Mouse (Mus musculus): ENCODE measurements around the gene Srek1ip1.

The Srek1ip1 gene

DNA sequence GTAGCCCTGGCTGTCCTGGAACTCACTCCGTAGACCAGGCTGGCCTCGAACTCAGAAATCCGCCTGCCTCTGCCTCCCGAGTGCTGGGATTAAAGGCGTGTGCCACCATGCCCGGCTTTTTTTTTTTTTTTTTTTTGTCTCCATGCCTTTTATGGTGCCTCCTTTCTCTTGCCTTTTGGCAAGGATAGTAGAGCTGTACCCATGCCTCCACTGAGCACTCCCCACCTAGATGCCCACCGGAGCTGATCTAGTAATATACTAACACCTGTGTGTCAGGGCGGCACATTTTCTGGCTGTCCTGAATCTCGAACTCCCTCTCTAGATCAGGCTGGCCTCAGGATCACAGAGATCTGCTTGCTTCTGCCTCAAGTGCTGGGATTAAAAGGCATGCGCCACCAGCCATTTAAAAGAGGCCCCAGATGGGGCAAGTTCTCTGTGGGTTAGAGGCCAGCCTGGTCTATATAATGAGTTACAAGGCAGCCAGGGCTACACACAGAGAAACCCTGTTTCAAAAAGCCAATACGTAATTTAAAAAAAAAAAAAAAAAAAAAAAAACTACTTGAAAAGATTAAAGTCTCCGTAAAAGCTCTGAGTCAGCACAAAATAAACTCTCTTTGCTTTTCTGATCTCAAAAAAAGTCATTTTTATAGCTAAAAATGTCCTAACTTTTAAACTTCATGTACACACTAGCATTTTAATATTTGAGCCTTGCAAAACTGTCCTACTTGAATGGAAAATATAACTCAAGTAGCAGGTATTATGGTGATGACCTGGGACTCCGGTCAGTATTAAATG is 51.2 kb downstream of the Srek1ip1 start:
- no peak for DNase-seq (ENCODE audit: low read depth, low spot score)

DNA sequence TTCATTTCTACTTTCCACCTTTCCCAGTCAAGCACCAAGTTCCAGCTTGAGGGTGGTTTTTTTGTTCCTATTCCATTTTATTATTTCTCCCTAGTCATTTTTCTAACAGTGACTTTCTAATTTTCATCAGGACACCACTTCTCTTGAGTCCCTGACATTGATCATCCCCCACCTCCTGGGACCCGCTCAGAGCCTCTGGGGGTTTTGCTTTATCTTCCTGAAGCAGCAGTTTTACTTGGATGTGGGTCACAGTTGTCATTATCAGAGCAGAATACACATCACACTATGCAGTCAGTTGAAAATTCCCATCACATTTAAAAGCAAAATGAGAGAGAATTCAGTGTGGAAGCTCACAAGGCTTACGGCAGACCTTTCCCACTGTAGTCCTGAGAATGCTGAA is 61.4 kb downstream of the Srek1ip1 start:
- DNase-seq (ENCODE audit: low read depth, low spot score): no peak

DNA sequence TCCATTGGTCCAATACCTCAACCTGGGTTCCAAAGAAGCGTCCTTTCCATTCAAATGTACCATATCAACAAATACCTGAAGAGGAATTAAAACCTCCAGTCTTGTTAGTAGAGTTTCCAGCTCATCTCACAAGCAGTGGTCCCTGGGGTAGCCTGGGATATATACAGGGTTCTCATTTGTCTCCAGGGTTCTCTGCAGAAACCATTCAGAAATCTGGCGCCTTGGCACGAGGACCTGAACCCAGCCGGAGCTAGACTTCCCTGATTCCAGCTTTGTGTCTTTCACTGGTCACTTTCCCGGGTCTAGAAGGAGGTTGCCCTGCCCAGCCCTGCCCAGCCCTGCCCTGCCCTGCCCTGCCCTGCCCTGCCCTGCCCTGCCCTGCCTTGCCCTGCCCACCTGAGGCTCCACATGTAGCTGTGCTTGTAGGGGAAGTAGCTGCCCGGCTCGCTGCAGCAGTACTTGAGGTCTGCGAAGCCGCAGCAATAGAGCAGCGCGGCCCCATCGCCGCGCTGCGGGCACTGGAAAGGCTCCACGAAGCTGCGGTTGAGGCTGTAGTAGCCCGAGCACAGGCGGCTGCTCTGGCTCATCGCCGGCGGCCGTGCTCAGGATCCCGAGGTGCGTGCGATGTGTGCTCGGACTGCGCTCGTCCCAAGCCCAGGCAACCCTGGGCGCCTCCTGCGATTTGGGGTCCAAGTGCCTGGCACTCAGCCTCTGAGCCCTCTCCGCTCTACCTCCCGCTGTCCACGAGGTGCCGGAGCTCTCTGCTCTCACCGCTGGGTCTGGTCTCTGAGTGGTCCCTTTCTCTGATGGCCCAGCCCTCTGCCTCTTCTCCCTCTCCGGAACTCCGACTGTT is 71.1 kb downstream of the Srek1ip1 start, which contains the start of gene Shisal2b:
Gene Shisal2b, minus strand, starts transcription at position 767 of the 853 bp plus-strand sequence.
- DNase-seq (ENCODE audit: low read depth, low spot score): no peak

DNA sequence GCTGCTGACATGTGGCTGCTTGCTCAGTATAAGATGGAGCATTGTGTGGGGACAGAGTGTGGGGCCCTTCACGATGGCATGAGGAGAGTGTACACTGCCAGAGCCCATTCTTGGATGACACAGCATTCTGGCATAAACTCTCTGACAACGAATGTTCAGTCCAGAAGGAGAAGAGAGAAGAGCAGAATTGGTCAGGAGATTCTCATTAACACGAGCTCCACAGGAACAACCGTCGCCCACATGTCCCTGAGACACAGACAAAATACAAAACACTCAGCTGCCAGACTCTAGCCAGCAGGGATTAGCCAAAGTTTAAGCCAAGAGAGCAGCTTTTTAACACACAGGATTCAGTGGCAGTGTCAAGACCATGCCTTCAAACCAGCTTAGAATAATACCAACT is 74.4 kb downstream of the Srek1ip1 start:
- no peak for DNase-seq (ENCODE audit: low read depth, low spot score)

DNA sequence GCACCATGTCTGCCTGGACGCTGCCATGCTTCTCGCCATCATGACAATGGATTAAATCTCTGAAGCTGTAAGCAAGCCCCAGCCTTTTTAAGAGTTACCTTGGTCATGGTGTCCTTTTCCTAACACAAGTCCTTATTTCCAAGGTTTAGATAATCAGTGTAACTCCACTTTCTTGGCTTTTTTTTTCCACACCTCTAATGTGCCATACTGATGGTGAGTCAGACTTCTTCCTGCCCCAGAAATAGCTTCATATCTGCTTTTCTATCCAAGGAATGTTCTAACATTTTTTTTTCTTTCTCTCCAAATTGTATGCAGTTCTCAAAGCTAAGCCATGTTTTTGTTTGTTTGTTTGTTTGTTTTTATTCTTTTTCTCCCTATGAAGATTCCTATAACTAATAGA is 77.6 kb downstream of the Srek1ip1 start:
- DNase-seq (ENCODE audit: low read depth, low spot score): no peak

DNA sequence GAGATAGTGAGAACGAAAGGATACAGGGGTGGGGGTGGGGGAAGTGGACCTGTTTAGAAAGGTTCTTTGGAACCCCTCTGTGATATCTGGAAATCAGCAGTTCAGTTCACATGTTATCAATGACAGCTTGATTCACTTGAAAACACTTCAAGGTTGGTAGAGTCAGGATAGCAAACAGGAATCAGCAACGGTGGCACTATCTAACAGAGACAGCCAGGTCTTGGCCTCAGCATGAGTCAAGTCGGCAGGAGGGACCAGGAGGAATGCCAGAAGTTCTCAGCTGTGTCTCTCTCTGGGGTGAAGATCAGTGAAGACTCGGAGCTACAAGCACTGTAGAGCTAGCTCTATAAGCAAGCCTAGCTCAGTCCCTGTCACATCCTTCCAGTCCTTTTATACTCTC is 86.2 kb downstream of the Srek1ip1 start:
- no peak for DNase-seq (ENCODE audit: low read depth, low spot score)

DNA sequence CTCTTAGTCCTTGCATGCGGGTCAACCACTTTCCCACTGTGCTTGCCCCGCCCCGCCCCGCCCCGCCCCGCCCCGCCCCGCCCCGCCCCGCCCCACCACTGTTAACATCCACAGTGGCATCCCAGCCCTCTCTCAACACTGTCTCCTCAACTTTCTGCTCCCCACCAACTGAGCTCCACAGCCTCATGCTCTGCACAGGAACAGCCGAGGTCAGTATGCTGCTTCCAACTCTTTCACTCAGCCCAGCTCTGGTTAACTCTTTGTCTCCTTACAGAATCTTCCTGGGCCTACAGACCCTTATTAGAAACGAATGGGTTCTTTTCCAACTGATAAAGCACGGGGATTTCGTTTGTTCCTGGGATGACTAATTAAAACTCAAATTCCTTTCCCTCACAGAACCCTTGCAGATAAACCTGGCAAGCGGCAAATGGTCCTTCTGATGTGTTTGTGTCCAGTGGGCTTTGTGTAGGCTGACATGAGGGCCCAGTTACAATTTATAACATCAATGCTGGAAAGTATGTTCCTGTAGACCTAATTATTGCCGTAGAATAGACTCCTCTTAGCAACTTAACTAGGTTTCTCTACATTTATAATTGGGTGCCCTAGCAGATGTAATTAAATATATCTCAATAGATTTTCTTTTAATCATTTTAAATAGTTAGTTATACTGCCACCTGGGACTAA is 91.4 kb downstream of the Srek1ip1 start:
- DNase-seq (ENCODE audit: low read depth, low spot score): no peak

DNA sequence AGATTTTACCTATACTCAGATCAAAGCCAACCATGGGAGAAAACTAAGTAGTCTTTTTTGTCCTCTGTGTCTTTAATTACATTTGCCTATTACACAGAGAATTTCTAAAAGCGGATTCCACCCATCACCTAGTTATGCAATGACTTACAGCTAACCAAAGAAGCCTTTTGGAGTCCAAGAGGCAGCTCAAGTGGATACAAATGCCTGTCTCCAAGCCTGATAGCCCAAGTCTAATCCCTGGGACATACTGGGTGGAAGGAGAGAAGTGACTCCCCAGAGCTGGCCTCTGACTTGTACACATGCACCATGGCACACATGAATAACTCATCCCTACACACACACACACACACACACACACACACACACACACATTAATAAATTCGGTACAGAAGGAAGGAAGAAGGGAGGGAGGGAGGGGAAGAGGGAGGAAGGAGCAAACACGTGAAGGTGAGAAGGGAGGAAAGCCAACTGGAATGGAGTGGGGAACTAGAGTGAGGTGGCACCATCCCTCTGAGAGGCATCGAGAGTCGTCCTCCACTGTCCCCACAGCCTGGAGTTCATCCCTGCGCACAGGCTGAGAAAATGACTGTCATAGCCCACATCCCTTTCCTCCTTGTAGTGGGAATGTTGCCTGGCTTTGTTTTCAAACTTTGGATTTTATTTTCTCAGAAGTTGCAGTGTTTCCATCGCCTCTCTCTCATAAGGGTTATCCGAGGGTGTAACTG is 94.2 kb downstream of the Srek1ip1 start:
- no peak for DNase-seq (ENCODE audit: low read depth, low spot score)
